Mouse (Mus musculus) forebrain, embryonic 15.5 days (tissue): ENCODE measurements around the gene Colgalt2. TPM values are rescaled to one million over a fixed set of nuclear protein-coding genes. Genes with fewer than 3 reads are reported as not detected.

Experiments
- ATAC-seq: fragments of 200-750 bp; cut with Nextera tagmentation; replicated peaks from 2 replicates; pipeline ENCODE4 v1.8.0; 2017; ENCODE audit warnings: mild to moderate bottlenecking, moderate TSS enrichment, moderate library complexity
- H3K27ac ChIP-seq: fragments of 300-500 bp; sonication (generic); replicated peaks from 2 replicates; pipeline ENCODE4 v1.5.1; 2015; ENCODE audit warnings: mild to moderate bottlenecking, inconsistent platforms
- H3K27me3 ChIP-seq: fragments of 300-500 bp; sonication (generic); 2 replicates; pipeline ENCODE4 v1.6.1; 2015; ENCODE audit warnings: inconsistent platforms
- H3K36me3 ChIP-seq: fragments of 300-500 bp; sonication (generic); 2 replicates; pipeline ENCODE4 v1.6.1; 2015; ENCODE audit warnings: mild to moderate bottlenecking, inconsistent platforms
- H3K4me1 ChIP-seq: fragments of 300-500 bp; sonication (generic); 2 replicates; pipeline ENCODE4 v1.6.1; 2015; ENCODE audit warnings: inconsistent platforms
- H3K4me2 ChIP-seq: fragments of 300-500 bp; sonication (generic); replicated peaks from 2 replicates; pipeline ENCODE4 v1.6.1; 2015; ENCODE audit warnings: mild to moderate bottlenecking, inconsistent platforms
- H3K4me3 ChIP-seq: fragments of 300-500 bp; sonication (generic); 2 replicates; pipeline ENCODE4 v1.5.1; 2015; ENCODE audit warnings: mild to moderate bottlenecking, inconsistent platforms
- H3K9ac ChIP-seq: fragments of 300-500 bp; sonication (generic); replicated peaks from 2 replicates; pipeline ENCODE4 v1.6.1; 2015; ENCODE audit warnings: mild to moderate bottlenecking, inconsistent platforms
- H3K9me3 ChIP-seq: fragments of 300-500 bp; sonication (generic); 2 replicates; pipeline ENCODE4 v1.6.1; 2016; ENCODE audit warnings: inconsistent platforms
- WGBS: fragments of 180-500 bp; shearing (Covaris S2); methylation state at CpG from one replicate; pipeline ENCODE4 v1.1.7; 2015; ENCODE audit warnings: mixed read lengths; 5-methylcytosine and 5-hydroxymethylcytosine counted together
- polyA plus RNA-seq: library from polyadenylated mRNA; unstranded; fragments of >200 nt; fragmentation: Nextera tagmentation; extraction: Ambion mirVana; gene quantifications from 2 replicates; pipeline ENCODE4 v1.2.1, GENCODE M21; 2015

Colgalt2 gene
- polyA plus RNA-seq, 1 experiment from 2014 or later, result 2.7 TPM

- no peak overlapping the region for H3K4me2 ChIP-seq
- H3K4me1 ChIP-seq, result peaks cover 15% of the 10 kb centered on the region
- no peaks in the 10 kb centered on the region for H3K36me3 ChIP-seq
- H3K4me3 ChIP-seq, result no peak overlapping the region
- no peak overlapping the region for H3K9ac ChIP-seq
- no peak overlapping the region for H3K27ac ChIP-seq
- no peaks in the 10 kb centered on the region for H3K27me3 ChIP-seq
- no peaks in the 10 kb centered on the region for H3K9me3 ChIP-seq
- whole genome bisulfite sequencing, result 66% methylated on average over 5 of the region's 5 CpGs
- no peak for ATAC-seq
Measured at GRCm38 (mm10) chr1:152457596-152457995, 58.0 kb downstream of the Colgalt2 start.

- 84% methylated on average over 7 of the region's 7 CpGs for WGBS
- no peak for ATAC-seq
- Histone ChIP-seq H3K27me3 (no peaks in the 10 kb centered on the region), H3K27ac (no peak overlapping the region), H3K36me3 (no peaks in the 10 kb centered on the region), H3K9me3 (no peaks in the 10 kb centered on the region), H3K4me2 (no peak overlapping the region), H3K9ac (no peak overlapping the region), H3K4me3 (no peak overlapping the region), H3K4me1 (peaks cover 15% of the 10 kb centered on the region)
Measured at GRCm38 (mm10) chr1:152458996-152459395, 59.4 kb downstream of the Colgalt2 start.

GRCm38 (mm10) chr1:152460931-152461330 lies 61.3 kb downstream of the Colgalt2 start:
- no peaks in the 10 kb centered on the region for H3K36me3 ChIP-seq
- H3K27ac ChIP-seq, result no peak overlapping the region
- ATAC-seq, result no peak
- no peaks in the 10 kb centered on the region for H3K27me3 ChIP-seq
- peaks cover 6% of the 10 kb centered on the region for H3K4me1 ChIP-seq
- H3K4me2 ChIP-seq, result no peak overlapping the region
- no peak overlapping the region for H3K9ac ChIP-seq
- H3K4me3 ChIP-seq, result no peak overlapping the region
- H3K9me3 ChIP-seq, result no peaks in the 10 kb centered on the region
- 84% methylated on average over 3 of the region's 3 CpGs for WGBS

GRCm38 (mm10) chr1:152461814-152462213 lies 62.2 kb downstream of the Colgalt2 start:
- no peak for ATAC-seq
- Histone ChIP-seq H3K4me1 (peaks cover 4% of the 10 kb centered on the region), H3K4me2 (no peak overlapping the region), H3K36me3 (no peaks in the 10 kb centered on the region), H3K27me3 (no peaks in the 10 kb centered on the region), H3K27ac (no peak overlapping the region), H3K4me3 (no peak overlapping the region), H3K9ac (no peak overlapping the region), H3K9me3 (no peaks in the 10 kb centered on the region)
- WGBS, result 69% methylated on average over 3 of the region's 3 CpGs

- Histone ChIP-seq H3K27me3 (no peaks in the 10 kb centered on the region), H3K4me3 (no peak overlapping the region), H3K4me1 (peaks cover 4% of the 10 kb centered on the region), H3K9ac (no peak overlapping the region), H3K9me3 (no peaks in the 10 kb centered on the region), H3K4me2 (no peak overlapping the region), H3K27ac (no peak overlapping the region), H3K36me3 (no peaks in the 10 kb centered on the region)
- WGBS, result 84% methylated on average over 7 of the region's 7 CpGs
- no peak for ATAC-seq
Measured at GRCm38 (mm10) chr1:152462348-152462747, 62.7 kb downstream of the Colgalt2 start.

GRCm38 (mm10) chr1:152466280-152466679 lies 66.7 kb downstream of the Colgalt2 start:
- H3K4me3 ChIP-seq, result no peak overlapping the region
- no peaks in the 10 kb centered on the region for H3K27me3 ChIP-seq
- 23% methylated on average over 3 of the region's 3 CpGs for WGBS
- peak; percentile 74; the same call in 1 of the 2 replicates for ATAC-seq
- peak overlapping the region; percentile 54; the same call in 1 of the 2 replicates for H3K27ac ChIP-seq
- peaks cover 19% of the 10 kb centered on the region for H3K4me1 ChIP-seq
- no peaks in the 10 kb centered on the region for H3K9me3 ChIP-seq
- no peak overlapping the region for H3K4me2 ChIP-seq
- H3K36me3 ChIP-seq, result no peaks in the 10 kb centered on the region
- no peak overlapping the region for H3K9ac ChIP-seq

- H3K9me3 ChIP-seq, result no peaks in the 10 kb centered on the region
- H3K36me3 ChIP-seq, result no peaks in the 10 kb centered on the region
- peak; percentile 78 for ATAC-seq
- no peak overlapping the region for H3K4me2 ChIP-seq
- H3K4me1 ChIP-seq, result peaks cover 19% of the 10 kb centered on the region
- H3K27me3 ChIP-seq, result no peaks in the 10 kb centered on the region
- H3K27ac ChIP-seq, result peak overlapping the region; percentile 68
- 27% methylated on average over 9 of the region's 9 CpGs for WGBS
- H3K4me3 ChIP-seq, result no peak overlapping the region
- no peak overlapping the region for H3K9ac ChIP-seq
Measured at GRCm38 (mm10) chr1:152468443-152468842, 68.8 kb downstream of the Colgalt2 start.

GRCm38 (mm10) chr1:152476126-152476525 lies 76.5 kb downstream of the Colgalt2 start:
- 70% methylated on average over 4 of the region's 4 CpGs for WGBS
- no peak for ATAC-seq
- no peak overlapping the region for H3K27ac ChIP-seq
- H3K9me3 ChIP-seq, result no peaks in the 10 kb centered on the region
- no peak overlapping the region for H3K9ac ChIP-seq
- no peaks in the 10 kb centered on the region for H3K36me3 ChIP-seq
- H3K4me1 ChIP-seq, result no peaks in the 10 kb centered on the region
- no peak overlapping the region for H3K4me3 ChIP-seq
- no peaks in the 10 kb centered on the region for H3K27me3 ChIP-seq
- H3K4me2 ChIP-seq, result no peak overlapping the region

- H3K27ac ChIP-seq, result no peak overlapping the region
- 94% methylated on average over 1 of the region's 1 CpGs for WGBS
- no peaks in the 10 kb centered on the region for H3K27me3 ChIP-seq
- H3K4me3 ChIP-seq, result no peak overlapping the region
- no peak for ATAC-seq
- H3K4me1 ChIP-seq, result no peaks in the 10 kb centered on the region
- H3K36me3 ChIP-seq, result no peaks in the 10 kb centered on the region
- no peak overlapping the region for H3K9ac ChIP-seq
- H3K9me3 ChIP-seq, result no peaks in the 10 kb centered on the region
- H3K4me2 ChIP-seq, result no peak overlapping the region
Measured at GRCm38 (mm10) chr1:152490842-152491241, 91.2 kb downstream of the Colgalt2 start.

GRCm38 (mm10) chr1:152492258-152492657 lies 92.6 kb downstream of the Colgalt2 start:
- Histone ChIP-seq H3K9ac (no peak overlapping the region), H3K36me3 (no peaks in the 10 kb centered on the region), H3K9me3 (no peaks in the 10 kb centered on the region), H3K4me2 (no peak overlapping the region), H3K4me1 (no peaks in the 10 kb centered on the region), H3K27me3 (no peaks in the 10 kb centered on the region), H3K27ac (no peak overlapping the region), H3K4me3 (no peak overlapping the region)
- no peak for ATAC-seq
- 100% methylated on average over 1 of the region's 1 CpGs for WGBS

- 75% methylated on average over 2 of the region's 2 CpGs for WGBS
- ATAC-seq, result no peak
Measured at GRCm38 (mm10) chr1:152496831-152497230, 97.2 kb downstream of the Colgalt2 start.

GRCm38 (mm10) chr1:152497581-152497980 lies 98.0 kb downstream of the Colgalt2 start:
- no peaks in the 10 kb centered on the region for H3K27me3 ChIP-seq
- no peak overlapping the region for H3K4me2 ChIP-seq
- H3K9me3 ChIP-seq, result no peaks in the 10 kb centered on the region
- no peak for ATAC-seq
- no peak overlapping the region for H3K4me3 ChIP-seq
- no peak overlapping the region for H3K9ac ChIP-seq
- 69% methylated on average over 11 of the region's 11 CpGs for WGBS
- H3K27ac ChIP-seq, result no peak overlapping the region
- H3K36me3 ChIP-seq, result no peaks in the 10 kb centered on the region
- H3K4me1 ChIP-seq, result no peaks in the 10 kb centered on the region

More at GRCm38 (mm10) chr1:152496831-152497230, 97.2 kb downstream of the Colgalt2 start:
- Histone ChIP-seq H3K4me1 (no peaks in the 10 kb centered on the region), H3K27ac (no peak overlapping the region), H3K27me3 (no peaks in the 10 kb centered on the region), H3K9me3 (no peaks in the 10 kb centered on the region), H3K4me3 (no peak overlapping the region), H3K9ac (no peak overlapping the region), H3K36me3 (no peaks in the 10 kb centered on the region), H3K4me2 (no peak overlapping the region)

GRCm38 (mm10) chr1:152499802-152500201 lies 100.2 kb downstream of the Colgalt2 start:
- Histone ChIP-seq H3K36me3 (no peaks in the 10 kb centered on the region), H3K4me1 (no peaks in the 10 kb centered on the region), H3K9ac (no peak overlapping the region), H3K27me3 (no peaks in the 10 kb centered on the region), H3K9me3 (no peaks in the 10 kb centered on the region), H3K27ac (no peak overlapping the region), H3K4me2 (no peak overlapping the region), H3K4me3 (no peak overlapping the region)
- ATAC-seq, result no peak
- WGBS, result 84% methylated on average over 12 of the region's 12 CpGs
